Mouse (Mus musculus) brain, embryonic 18.5 days (tissue): ENCODE results near the gene Amtn.
"Not testable (repeated sequence)": the region's sequence is repeated elsewhere in the genome, so short reads cannot be mapped to it uniquely, and the experiment has no call there.

Experiments used
- DNase-seq: peaks from one replicate; pipeline ENCODE4 v3.0.0-alpha.2; 2012; ENCODE audit warnings: low read depth, low spot score

Amtn gene

DNA sequence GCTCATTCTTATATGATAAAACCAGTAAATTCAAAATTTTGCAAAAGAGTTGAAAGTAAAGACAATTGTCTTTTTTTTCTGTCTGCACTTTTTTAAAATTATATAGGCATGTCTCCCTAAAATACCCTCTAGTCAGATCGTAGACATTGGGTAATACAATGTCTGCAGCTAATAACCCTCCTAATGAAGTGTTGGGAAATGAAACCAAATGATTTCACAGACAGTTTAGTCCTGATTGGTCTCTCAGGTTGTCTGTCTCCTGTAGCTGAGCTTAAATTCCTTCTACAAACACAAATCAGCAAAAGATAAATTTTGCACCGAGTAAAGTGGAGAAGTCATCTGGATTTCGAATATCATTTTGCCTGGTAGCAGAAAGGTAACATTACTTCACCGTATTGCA lies at the start of gene Amtn:
Gene Amtn, plus strand, starts transcription at position 301 of the 400 bp plus-strand sequence.
- DNase-seq: no peak

DNA sequence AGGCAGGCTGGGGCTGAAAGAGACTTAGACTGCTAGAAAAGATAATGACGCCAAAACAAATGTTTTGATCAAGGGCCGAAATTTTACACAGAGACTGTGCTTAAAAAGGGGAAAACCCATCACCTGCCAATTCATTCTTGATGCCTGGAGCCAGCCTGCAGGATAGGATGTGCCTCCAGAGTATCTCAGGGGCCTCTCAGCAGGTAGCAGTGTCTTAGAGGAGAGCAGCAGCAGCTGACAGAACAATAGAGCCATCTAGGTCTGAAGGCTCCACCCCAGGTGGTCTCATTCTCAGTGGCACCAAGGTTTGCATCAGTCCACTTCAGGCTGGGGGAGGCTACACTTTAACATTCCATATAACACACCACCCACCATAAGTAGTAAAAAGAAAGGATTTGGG lies 27.4 kb upstream of the Amtn start:
- not testable (repeated sequence) for DNase-seq

DNA sequence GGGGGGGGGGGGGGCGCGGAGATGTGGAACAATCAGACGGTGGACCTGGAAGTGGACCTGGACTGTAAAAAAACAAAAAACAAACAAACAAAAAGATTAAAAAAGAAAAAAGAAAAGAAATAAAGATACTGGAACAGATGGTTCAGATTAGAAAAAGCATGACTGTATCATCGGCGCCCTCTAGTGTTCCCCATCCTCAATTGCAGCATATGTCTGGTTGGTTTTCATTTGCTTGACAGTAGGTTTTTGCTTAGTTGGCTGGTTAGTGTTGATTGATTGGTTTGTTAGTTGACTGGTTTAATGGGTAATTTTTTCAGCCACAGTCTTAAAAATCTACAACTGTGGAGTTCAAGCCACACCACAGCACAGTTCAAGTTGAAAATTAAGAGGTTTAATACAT lies 11.1 kb upstream of the Amtn start:
- peak; percentile 2 for DNase-seq

DNA sequence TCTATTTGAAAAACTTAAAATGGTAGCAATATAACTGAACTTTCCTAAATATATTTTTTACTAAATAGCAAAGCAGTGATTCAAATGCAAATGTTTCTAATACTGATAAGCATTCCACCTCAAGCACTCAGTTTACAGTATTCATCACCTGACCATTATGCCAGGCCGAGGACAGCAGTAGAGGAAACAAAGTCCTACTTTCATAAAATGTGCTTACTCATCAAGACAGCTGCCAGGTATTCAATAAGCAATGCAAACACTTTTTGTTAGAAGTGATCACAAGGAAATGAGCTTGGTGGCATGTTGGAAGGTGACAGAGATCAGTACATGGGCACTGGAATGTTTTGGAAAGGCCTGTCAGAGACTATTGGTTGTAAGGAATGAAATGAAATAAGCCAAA lies 9.0 kb upstream of the Amtn start:
- no peak for DNase-seq

DNA sequence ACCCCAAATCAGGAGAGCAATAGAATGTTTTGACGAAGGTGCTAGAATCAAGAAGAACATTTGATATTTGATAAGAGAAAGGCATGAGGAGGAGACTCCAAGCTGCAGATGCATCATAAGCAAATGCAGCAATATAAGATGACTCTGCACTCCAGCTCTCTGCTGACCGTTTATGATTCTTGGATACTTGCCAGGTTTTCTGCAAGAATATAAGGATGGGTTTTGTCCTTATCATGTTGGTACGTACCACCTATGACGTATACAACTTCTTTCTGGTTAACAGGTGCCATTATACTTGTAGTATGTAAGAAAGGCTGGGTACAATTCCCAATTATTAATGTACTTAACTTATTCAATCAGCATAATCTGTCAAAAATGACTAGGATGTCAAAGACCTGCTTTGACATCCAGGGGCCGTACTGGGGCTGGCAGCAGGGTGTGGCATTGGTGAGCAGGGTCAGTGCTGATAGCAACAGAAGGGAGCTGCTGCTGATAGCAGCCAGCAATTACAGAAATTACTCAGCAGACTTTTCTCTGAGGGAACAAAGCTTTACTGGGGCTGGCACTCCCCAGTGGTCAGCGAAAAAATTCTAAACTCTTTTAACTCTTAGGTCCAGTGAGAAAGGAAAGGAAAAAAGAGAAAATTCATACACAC lies 5.2 kb upstream of the Amtn start:
- no peak for DNase-seq

DNA sequence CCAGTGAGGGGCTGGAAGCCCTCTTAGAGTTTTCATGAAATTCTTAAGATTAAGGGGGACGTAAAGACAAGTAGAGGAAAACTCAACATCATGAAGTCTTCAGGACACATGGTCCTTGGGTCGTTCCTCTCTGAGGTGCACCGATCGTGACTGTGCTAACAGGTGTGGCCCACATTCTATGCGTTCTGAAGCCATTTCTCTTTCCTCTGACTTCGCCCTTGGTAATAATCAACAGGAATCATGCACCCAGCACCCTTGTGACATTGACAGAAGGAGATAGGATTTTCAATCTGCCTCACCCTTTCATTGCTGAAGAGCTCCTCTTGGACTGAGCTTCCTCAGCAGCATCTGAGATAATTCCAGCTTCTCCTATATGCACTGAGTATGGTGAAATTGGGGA lies 3.3 kb upstream of the Amtn start:
- no peak for DNase-seq

DNA sequence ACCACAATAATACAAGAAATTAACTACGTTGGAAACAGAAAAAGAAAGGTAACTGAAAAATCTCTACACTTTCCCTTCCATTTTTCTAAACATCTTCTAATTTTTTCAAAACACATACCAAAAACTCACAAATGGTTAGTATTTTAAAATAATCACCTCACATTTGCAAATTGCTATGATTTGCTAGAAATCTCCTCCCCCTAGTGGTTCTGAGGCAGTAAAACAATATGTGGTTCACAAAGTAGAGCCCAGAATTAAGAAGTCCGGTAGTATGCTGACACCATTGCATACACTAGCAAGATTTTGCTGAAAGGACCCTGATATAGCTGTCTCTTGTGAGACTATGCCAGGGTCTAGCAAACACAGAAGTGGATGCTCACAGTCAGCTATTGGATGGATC lies 16.1 kb downstream of the Amtn start:
- DNase-seq: not testable (repeated sequence)

DNA sequence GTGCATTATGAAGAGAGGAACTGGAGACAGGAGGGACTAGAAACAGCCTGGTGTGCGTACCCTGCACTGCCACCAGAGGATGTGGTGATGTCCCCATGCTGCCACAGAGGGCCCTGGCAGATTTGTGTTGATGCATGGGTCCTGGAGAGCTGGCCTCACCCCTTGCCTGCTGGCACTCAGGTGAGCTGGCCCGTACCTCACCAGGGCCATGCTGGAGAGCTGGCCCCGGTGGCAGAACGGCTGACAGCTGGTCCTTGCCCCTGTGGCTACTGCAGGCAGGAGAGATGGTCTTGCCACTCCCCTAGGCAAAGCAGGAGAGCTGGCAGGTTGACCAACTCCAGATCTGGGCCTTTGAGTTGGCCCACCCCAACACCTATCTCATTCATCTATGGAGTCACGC lies 22.7 kb downstream of the Amtn start:
- DNase-seq: no peak

DNA sequence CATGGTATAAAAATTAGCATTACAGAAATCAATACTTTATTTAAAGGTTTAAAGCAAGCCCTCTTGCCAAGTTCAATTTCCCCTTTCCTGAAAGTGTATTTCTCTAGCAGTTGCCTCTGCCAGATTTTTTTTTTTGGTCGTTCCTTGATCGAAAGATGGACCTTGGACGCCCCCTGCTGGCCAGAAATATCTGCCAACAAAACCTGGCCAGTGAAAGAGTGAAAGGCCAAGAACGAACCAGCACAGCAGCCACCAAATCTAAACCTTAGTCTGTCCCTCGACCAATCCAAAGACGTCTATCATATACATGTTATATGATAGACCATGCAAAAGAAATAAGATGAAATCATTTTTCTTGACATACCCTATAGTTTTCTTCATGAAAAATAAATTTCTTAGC lies 23.9 kb downstream of the Amtn start:
- DNase-seq: peak; percentile 16

DNA sequence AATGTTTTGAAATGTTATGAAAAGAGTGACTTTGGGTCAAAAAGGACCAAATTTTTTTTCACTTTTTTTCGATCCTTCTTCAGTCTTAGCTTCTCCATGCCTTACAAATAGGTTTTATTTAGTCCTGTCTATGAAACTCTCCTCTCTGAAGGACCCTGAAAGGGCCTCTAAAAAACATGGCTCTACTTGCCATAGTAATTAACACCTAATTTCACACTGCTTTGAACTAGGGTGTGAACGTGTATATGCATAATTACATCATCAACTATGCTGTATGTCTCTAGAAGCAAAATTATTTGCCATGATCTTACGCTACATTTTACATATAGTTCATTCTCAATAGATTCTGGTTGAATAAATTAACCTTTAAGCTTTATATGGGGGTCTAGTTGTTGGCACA lies 25.6 kb downstream of the Amtn start:
- no peak for DNase-seq

DNA sequence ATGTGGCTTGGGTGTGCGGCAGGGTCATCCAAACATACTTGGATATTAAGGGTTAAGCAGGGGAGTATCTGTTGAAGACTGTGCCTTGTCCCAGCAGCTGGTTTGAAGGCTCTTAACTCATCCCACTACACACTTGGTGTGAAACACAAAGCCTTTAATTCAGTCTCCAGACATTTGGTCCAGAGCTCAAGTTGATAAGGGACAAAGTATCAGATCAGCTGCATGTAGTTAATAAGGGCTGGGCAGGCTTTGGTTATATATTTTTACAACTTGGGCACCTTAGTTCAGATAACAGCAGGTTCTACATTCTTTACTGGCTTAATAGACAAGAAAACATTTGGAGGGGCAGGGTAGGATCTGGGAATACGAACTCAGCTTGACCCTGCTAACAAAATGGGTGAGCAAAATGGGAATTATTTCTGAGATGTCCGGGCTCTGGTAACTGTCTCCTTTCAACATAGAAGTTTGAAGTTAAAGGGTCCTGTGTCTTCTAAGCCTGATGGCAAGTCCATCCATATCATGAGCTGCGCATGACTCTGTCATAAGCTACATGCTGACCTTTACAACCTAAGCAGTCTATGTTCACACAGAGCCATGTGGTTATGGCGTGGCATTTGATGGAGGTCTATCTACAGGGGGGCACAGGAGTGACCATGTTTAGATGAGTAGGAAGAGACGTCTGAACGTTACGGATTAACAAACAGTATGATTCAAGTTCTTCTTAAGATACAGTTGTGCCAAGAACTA lies 44.6 kb downstream of the Amtn start:
- DNase-seq: no peak

DNA sequence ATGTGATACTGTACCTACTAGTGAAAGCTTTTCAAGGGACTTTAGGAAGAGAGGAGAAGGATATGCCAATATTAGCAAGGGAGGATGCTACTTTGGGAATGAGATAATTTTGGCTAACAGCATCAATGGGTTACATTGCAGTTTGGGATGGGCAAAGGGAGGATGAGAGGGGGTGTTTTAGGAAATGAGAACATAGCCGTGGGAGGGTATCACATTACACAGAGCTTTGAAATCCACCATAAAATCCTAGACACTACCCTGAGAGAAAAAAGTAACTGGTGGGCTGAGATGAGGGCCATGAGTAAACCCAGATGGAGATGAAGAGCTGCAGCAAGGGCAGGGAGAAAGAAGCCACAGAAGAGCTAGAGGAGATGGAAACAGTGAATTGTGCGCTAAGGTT lies 49.0 kb downstream of the Amtn start:
- not testable (repeated sequence) for DNase-seq

DNA sequence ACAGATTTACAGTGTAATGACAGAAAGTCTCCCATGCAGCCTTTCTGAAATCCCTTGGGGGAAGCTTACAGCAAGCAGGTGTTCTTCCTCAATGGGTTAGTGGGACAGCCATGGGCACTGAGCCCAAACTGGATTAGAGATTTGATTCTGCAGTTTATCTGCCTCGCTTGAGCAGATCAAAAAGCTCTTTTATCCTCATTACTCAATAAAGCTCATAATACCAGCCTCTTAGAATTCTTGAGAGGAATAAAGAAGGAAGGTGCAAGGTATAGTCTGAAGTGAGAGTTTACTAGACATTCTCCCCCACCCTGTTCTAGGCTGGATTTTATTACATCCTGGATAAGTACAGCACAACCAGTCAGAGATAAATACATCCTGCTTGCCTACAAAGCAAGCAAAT lies 50.8 kb downstream of the Amtn start:
- no peak for DNase-seq
